Mouse (Mus musculus): ENCODE measurements around the gene Spag5. TPM values are rescaled to one million over a fixed set of nuclear protein-coding genes. Genes with fewer than 3 reads are reported as not detected.

Gene Spag5
- polyA plus RNA-seq, 1 experiment = not detected

DNA sequence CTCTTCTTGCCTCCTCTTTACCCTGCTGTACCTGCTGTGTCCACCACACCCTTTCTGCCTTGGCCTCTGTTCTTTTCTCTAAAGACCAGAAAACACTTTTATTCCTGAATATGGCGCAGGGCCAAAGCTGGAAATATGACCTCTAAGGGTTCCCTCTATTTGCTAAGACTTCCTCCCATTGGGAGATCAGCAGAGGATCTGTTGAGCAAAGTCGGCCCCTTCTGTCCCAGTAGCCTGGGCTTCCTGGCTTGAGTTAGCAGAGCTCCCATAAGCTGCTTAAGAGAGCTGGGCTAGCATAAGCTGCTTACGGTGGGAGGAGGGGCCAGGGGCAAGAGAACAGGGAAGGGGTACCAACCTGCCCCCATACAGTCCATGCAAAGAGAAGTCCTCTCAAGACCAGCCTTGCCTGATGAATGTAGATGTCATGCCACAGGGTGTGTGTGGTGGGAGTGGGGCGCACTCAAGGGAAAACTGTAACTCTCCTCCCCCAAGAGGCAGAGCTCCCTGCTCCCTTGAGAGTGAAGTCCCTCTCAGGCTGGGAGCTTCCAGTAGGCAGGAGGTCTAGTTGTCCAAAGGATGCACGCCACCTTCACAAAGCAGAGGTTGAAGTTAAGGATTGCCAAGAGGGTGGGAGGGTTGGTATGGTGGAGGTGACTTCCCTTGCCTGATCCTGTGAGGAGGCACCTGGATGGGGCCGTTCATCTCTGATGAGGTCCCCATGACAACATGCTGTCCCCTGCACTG lies 45.2 kb downstream of the Spag5 start:
- 83% methylated on average over 6 of the region's 6 CpGs for WGBS

DNA sequence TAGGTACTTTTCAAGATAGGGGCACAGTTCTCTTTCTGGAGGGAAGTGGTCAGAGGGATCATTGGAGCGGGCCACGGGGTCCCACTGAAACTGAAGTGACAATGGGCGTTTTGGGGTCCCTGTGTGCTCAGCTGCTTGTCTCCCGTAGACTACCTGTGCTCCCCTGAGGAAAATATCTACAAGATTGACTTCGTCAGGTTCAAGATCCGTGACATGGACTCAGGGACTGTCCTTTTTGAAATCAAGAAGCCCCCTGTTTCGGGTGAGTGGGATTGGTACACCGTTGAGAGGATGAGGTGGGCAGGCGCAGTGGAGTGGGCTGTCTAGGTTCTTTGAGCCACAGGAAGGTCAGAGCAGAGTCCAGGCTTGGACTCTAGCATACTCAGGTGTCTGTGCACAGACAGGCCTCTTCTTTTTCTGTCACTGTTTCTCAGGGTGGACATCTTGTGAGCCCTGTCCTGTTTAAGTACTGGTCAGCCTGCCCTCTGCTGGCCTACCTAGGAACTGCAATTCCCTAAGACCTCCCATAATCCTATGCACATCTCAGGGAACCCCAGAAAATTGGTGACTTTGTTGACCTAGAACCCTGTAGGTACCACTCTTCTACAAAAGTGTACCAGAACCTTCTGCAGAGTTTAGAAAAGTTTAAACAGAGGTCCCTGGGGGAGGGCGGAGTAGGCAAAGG lies 45.9 kb downstream of the Spag5 start:
- no peak for TF ChIP-seq POLR2A (IDR thresholded peaks at IDR 0.05; ENCODE audit: insufficient read depth, low read depth, low read length)
- no peak for TF ChIP-seq CTCF (IDR thresholded peaks at IDR 0.05; ENCODE audit: insufficient read depth, low read depth, low read length)
- H3K27ac ChIP-seq (ENCODE audit: insufficient read depth, low read depth, low read length) = no peak overlapping the region
- no peak overlapping the region for H3K4me3 ChIP-seq (ENCODE audit: insufficient read depth, low read depth, low read length)
- peaks cover 20% of the 10 kb centered on the region for H3K4me1 ChIP-seq (ENCODE audit: control insufficient read depth, insufficient read depth, low read length)
- WGBS = 90% methylated on average over 10 of the region's 10 CpGs

More for the DNA sequence above, 45.2 kb downstream of the Spag5 start:
- TF ChIP-seq POLR2A (IDR thresholded peaks at IDR 0.05; ENCODE audit: insufficient read depth, low read depth, low read length) = no peak
- no peak for TF ChIP-seq CTCF (IDR thresholded peaks at IDR 0.05; ENCODE audit: insufficient read depth, low read depth, low read length)
- Histone ChIP-seq H3K27ac (ENCODE audit: insufficient read depth, low read depth, low read length) (no peak overlapping the region), H3K4me3 (ENCODE audit: insufficient read depth, low read depth, low read length) (no peak overlapping the region), H3K4me1 (ENCODE audit: control insufficient read depth, insufficient read depth, low read length) (peaks cover 20% of the 10 kb centered on the region)

DNA sequence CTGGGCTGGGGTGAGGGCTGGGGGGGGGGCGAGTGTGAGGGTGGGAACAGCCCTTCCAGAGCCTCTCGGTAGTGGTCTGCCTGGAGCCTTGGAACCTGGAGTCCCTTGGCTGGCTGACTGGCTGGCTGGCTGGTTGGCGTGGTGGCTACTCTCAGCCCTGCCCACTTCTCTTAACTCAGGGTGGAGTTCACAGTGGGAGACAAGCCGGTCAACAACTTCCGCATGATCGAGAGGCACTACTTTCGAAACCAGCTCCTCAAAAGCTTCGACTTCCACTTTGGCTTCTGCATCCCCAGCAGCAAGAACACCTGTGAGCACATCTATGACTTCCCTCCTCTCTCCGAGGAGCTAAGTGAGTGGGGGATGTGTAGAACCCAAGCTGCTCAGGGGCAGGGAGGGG lies 46.6 kb downstream of the Spag5 start:
- no peak for TF ChIP-seq CTCF (IDR thresholded peaks at IDR 0.05; ENCODE audit: insufficient read depth, low read depth, low read length)
- no peak for TF ChIP-seq POLR2A (IDR thresholded peaks at IDR 0.05; ENCODE audit: insufficient read depth, low read depth, low read length)
- no peak overlapping the region for H3K27ac ChIP-seq (ENCODE audit: insufficient read depth, low read depth, low read length)
- 83% methylated on average over 9 of the region's 9 CpGs for WGBS
- peaks cover 20% of the 10 kb centered on the region for H3K4me1 ChIP-seq (ENCODE audit: control insufficient read depth, insufficient read depth, low read length)
- H3K4me3 ChIP-seq (ENCODE audit: insufficient read depth, low read depth, low read length) = no peak overlapping the region

DNA sequence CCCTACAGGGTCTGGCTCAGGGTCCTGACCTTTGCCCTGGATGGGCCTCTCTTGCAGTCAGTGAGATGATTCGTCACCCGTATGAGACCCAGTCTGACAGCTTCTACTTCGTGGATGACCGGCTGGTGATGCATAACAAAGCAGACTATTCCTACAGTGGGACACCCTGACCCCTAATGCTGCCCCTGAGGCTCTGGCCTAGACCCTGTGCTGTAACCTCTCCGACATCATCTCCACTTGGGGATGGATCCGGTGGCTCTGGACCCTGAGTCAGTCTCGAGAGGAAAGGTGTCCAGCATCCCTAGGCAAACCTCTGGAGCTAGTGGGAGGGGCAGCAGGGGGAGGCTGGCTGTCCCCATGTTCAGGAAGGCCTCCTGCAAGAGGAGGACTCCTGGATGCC lies 47.1 kb downstream of the Spag5 start:
- 89% methylated on average over 7 of the region's 7 CpGs for WGBS

DNA sequence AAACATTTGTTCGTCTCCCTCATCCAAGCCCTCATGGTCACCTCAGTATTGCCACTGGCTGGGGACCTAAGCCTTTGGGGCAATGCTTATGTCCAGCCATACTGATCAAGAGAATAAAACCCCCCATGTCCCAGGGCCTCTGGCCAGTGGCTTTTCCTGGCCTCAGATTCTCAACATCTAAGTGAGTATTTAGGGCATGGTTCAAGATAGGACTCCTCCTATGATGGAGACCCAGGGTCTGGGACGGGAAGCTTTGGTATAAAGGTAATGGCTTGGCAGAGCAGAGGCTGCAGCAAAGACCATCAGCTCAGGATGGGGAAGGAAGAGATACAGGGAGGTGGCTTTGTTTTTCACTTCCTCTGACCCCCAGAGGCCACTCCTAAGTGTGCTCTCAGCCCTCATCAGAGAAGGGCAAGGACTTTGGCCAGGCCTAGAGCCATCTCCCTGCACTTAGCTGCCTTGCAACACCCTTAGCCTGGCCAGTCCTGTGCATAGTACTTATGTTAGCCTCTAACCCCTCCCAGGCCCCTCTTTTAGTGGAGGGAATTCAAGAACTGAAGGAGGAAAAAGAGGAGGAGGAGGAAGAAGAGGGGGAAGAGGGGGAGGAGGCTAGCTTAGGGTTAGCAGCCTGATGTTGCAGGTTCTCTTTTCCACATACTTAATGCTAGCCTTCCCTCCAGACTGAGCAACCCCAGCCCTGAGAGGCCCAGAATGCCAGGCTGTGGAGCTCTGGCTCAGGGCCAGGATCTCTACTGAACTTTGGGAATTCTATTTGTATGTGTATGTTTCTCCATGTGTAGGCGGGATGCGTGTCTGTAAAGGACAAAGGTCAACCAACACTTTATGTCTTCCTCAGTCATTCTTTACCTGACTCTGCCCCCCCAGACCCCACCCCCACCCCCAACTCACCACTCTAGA lies 48.4 kb downstream of the Spag5 start:
- Histone ChIP-seq H3K4me3 (ENCODE audit: insufficient read depth, low read depth, low read length) (no peak overlapping the region), H3K27ac (ENCODE audit: insufficient read depth, low read depth, low read length) (no peak overlapping the region), H3K4me1 (ENCODE audit: control insufficient read depth, insufficient read depth, low read length) (peaks cover 13% of the 10 kb centered on the region)
- TF ChIP-seq CTCF (IDR thresholded peaks at IDR 0.05; ENCODE audit: insufficient read depth, low read depth, low read length) (no peak), POLR2A (IDR thresholded peaks at IDR 0.05; ENCODE audit: insufficient read depth, low read depth, low read length) (no peak)
- 78% methylated on average over 4 of the region's 4 CpGs for WGBS

More for the DNA sequence above, 47.1 kb downstream of the Spag5 start:
- Histone ChIP-seq H3K4me3 (ENCODE audit: insufficient read depth, low read depth, low read length) (no peak overlapping the region), H3K27ac (ENCODE audit: insufficient read depth, low read depth, low read length) (no peak overlapping the region), H3K4me1 (ENCODE audit: control insufficient read depth, insufficient read depth, low read length) (peaks cover 20% of the 10 kb centered on the region)
- TF ChIP-seq CTCF (IDR thresholded peaks at IDR 0.05; ENCODE audit: insufficient read depth, low read depth, low read length) (no peak), POLR2A (IDR thresholded peaks at IDR 0.05; ENCODE audit: insufficient read depth, low read depth, low read length) (no peak)

DNA sequence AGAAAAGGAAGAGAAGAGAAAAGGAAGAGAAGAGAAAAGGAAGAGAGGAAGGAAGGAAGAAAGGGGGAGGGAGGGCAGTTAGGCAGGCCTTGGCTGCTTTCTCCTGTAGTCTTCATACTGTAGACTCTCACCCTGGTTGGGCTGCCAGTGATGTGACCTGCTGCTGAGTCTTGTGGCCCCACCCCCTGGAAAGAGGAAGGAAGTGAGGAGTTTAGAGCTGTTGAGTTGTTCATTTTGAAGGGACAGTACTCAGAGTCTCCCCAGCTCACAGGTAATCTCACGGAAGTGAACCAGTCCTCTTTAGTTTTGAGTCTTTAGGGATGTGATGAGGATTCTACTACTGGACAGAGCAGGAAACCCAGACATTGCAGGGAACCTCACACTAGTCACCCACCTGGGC lies 51.8 kb downstream of the Spag5 start:
- H3K27ac ChIP-seq (ENCODE audit: insufficient read depth, low read depth, low read length) = no peak overlapping the region
- no peaks in the 10 kb centered on the region for H3K4me1 ChIP-seq (ENCODE audit: control insufficient read depth, insufficient read depth, low read length)
- TF ChIP-seq CTCF (IDR thresholded peaks at IDR 0.05; ENCODE audit: insufficient read depth, low read depth, low read length) (no peak), POLR2A (IDR thresholded peaks at IDR 0.05; ENCODE audit: insufficient read depth, low read depth, low read length) (no peak)
- no peak overlapping the region for H3K4me3 ChIP-seq (ENCODE audit: insufficient read depth, low read depth, low read length)
- WGBS = 90% methylated on average over 1 of the region's 1 CpGs

DNA sequence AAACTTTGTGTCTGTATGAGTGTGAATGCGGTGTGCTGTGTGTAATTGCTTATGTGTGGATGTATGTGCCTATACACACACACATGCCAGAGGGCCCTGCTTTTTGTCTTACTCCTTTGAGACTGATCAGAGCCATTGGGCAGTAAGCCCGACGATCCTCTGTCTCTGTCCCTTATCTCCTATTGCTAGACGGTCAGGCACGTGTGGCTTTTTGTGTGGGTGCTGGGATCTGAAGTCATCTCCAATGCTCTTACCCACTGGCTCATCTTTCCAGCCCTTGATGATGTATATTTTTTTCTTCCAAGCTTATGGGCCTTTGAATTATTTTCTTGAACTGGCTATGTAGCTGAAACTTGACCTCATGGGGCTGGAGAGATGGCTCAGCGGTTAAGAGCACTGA lies 53.6 kb downstream of the Spag5 start:
- no peak overlapping the region for H3K4me3 ChIP-seq (ENCODE audit: insufficient read depth, low read depth, low read length)
- TF ChIP-seq POLR2A (IDR thresholded peaks at IDR 0.05; ENCODE audit: insufficient read depth, low read depth, low read length) = no peak
- WGBS = 90% methylated on average over 6 of the region's 6 CpGs
- H3K4me1 ChIP-seq (ENCODE audit: control insufficient read depth, insufficient read depth, low read length) = no peaks in the 10 kb centered on the region
- H3K27ac ChIP-seq (ENCODE audit: insufficient read depth, low read depth, low read length) = no peak overlapping the region

DNA sequence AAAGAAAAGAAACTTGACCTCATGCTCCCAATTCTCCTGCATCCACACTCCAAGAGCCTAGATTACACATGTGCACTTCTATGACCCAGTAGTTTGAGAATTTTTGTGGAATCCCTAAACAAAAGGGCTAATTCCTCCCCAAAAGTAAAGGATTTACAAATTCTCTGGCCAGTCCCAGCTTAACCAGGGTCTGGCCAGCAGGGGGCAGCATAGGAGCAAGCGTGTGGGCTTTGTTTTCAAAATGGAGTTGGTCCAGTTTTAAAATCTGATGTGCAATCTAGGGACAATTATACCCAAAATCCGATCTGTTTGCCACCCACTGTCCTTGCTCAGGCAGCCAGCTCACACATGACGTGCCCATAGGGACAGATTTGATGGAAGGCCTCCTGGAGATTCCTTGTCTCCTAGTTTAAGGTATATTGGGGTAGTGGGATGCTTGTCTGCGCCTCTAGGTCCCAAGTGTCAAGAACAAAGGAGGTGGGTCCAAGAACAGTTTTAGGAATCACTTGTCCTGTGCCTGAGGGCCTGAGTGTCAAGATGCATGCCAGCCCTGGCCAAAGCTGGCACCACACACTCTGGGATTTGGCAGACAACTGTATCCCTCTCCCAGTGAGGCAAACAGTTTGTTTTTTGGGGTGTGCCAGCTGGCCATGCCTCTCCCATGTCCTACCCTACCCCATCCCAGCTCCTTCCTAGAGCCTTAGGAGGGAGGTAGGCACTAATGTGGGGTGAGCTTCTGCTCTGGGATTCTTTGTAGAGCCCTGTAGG lies 54.3 kb downstream of the Spag5 start:
- 40% methylated on average over 4 of the region's 4 CpGs for WGBS
- Histone ChIP-seq H3K4me1 (ENCODE audit: control insufficient read depth, insufficient read depth, low read length) (no peaks in the 10 kb centered on the region), H3K27ac (ENCODE audit: insufficient read depth, low read depth, low read length) (no peak overlapping the region), H3K4me3 (ENCODE audit: insufficient read depth, low read depth, low read length) (no peak overlapping the region)
- TF ChIP-seq POLR2A (IDR thresholded peaks at IDR 0.05; ENCODE audit: insufficient read depth, low read depth, low read length) (no peak), CTCF (IDR thresholded peaks at IDR 0.05; ENCODE audit: insufficient read depth, low read depth, low read length) (peak; percentile 55; the same call in 1 of the 2 replicates)
